Mouse (Mus musculus): ENCODE data around the gene Klk12. TPM values are rescaled to one million over a fixed set of nuclear protein-coding genes. Genes with fewer than 3 reads are reported as not detected.
A peak's percentile ranks its signal among the peaks of the same experiment; 100 is the strongest.

Gene Klk12
- not detected in 2 replicates for total RNA-seq (2021)
- long read RNA-seq, experiment 1: 0 reads
- long read RNA-seq, experiment 2: 0 reads

GRCm38 (mm10) chr7:43768597-43768996 is at the start of gene Klk12:
Gene Klk12, plus strand, starts transcription at chr7:43768897.
- DNase-seq: no peak

GRCm38 (mm10) chr7:43747788-43748187 is 20.9 kb upstream of the Klk12 start:
- DNase-seq: peak; percentile 10

DNA sequence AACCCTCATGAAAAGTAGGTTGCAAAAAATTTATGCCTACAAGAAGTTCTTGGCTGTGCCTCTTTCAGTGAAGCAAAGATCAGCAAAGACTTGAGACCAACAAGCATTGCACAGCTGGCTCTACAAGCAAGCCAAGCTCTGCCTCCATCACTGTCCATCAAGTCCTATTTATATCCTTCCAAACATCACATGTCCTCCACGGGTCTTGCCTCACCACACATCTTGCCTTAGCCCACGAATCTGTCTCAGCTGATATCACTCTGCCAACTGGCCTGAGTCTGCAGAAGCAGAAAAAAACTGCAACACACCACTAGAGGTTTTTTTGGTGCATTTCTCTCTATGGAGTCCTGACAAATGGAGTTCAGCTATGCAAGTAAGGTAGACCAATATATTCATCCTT is 15.9 kb upstream of the Klk12 start:
- DNase-seq: no peak

DNA sequence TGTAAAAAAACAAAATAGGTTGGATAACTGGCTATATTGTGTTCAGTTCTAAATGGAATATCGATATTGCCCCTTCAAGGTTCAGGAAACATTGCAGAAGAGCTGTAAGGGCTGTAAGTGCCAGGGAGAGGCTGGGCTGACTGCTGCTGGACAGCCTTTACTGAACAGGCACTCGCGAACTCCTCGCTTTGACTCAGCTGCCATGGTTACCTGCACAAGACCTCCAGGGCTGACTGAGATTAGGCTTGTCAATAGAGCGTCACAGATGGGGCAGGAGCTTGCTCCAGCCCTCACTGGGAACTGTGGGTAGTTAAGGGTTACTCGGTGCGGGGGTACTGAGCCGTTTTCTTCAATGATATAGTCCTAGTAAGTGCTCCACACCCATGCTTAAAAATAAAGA is 2.2 kb upstream of the Klk12 start:
- no peak for DNase-seq

DNA sequence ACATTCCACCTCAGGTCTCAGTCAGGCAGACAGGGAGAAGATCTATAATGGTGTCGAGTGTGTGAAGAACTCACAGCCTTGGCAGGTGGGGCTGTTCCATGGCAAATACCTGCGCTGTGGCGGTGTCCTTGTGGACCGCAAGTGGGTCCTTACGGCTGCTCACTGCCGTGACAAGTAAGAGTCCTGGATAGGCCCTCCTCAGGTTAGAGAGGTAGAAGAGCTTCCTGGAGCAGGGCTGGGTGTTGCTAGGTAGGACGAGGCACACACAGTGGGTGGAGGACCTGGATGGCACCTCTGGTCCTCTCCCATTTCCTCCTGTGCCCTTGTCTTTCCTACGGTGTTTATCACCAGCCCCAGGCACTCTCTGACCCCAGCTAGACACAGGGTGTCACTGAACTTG is 939 bp downstream of the Klk12 start:
- DNase-seq: no peak

GRCm38 (mm10) chr7:43770701-43771100 is 2.0 kb downstream of the Klk12 start:
- DNase-seq: no peak

DNA sequence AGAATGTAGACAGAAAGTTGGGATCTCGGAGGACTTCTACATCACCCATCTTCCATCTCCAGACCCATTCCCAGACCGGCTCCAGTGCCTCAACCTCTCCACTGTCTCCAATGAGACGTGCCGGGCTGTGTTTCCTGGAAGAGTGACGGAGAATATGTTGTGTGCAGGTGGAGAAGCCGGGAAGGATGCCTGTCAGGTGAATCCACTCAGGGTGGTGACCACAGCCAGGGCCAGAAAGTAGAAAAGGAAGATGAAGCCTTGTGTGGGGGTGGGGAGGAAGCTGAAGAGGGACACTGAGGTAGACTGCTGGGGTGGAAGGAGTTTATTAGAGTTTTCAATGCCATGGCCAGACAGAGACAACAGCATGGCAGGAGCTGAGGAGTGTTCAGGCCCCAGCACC is 3.2 kb downstream of the Klk12 start:
- DNase-seq: no peak

DNA sequence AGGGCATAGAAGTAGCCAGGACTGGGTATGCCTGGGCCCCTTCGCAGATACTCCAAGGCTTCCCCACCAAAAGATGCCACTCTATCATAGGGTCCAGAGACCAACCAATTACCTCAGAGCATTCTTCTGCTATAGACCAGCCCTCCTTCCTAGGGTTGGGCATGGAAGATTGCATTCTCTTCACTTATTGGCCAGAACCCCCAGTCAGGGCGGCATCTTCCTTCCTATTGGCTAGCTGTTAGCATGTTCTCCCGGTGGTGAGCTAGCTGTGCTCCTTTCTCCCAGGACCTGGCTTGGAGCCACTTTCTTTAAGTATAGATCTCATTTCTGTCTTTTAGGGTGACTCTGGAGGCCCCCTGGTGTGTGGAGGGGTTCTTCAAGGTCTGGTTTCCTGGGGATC is 4.2 kb downstream of the Klk12 start:
- DNase-seq: no peak

DNA sequence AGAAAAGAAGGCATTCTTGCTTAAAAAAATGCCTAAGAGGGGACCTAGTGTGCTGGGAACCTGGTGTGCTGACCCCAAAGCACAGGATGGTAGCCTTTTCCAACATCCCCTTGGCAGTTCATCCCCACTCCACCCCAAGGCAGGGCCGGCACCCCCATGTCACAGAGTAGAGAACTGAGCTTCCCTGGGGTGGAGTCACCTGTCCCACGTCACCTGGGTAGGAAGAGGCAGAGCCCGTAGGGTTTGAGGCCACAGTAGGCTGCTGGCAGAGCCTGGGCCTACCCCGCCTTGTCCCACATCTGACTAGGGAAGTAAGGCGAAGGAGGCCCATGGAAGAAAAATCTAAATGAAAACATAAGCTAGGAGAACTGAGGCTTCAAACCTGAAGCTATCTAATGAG is 5.7 kb downstream of the Klk12 start, which contains the start of gene Klk11:
Gene Klk11 (plus strand): TSS at position 241 of the 400 bp plus-strand sequence.
- DNase-seq: no peak

GRCm38 (mm10) chr7:43774802-43775201 is 6.1 kb downstream of the Klk12 start:
- no peak for DNase-seq

- DNase-seq: no peak
Observed at GRCm38 (mm10) chr7:43775311-43776057, 6.8 kb downstream of the Klk12 start.

GRCm38 (mm10) chr7:43776506-43776905 is 7.8 kb downstream of the Klk12 start:
- no peak for DNase-seq

GRCm38 (mm10) chr7:43777423-43777822 is 8.7 kb downstream of the Klk12 start:
- DNase-seq: no peak

DNA sequence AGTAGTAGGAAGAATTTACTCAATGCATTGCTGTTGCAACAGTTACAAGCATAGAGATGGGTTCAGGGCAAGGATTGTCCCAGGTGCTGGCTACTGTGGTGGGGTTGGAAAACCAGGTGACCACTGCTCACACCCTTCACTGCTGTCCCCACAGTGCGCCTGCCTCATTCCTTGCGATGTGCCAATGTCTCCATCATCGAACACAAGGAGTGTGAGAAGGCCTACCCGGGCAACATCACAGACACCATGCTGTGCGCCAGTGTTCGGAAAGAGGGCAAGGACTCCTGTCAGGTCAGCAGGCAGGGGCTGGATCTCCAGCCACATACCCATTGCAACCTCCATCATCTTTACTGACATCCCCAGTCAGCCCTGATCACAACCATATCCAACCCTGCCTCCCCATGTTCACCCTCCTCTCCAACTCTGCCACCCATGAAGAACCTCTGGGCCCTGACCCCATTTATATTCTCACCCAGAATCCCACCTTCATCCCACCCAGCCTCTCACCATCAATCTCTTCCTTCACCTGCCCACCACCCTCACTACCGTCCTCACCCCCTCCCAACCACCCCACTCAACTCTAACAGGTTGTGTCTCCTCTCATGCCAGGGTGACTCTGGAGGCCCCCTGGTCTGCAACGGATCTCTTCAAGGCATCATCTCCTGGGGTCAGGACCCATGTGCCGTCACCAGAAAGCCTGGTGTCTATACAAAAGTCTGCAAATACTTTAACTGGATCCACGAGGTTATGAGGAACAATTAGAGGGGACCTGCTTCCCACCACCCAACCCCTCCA is 9.7 kb downstream of the Klk12 start:
- DNase-seq: no peak

DNA sequence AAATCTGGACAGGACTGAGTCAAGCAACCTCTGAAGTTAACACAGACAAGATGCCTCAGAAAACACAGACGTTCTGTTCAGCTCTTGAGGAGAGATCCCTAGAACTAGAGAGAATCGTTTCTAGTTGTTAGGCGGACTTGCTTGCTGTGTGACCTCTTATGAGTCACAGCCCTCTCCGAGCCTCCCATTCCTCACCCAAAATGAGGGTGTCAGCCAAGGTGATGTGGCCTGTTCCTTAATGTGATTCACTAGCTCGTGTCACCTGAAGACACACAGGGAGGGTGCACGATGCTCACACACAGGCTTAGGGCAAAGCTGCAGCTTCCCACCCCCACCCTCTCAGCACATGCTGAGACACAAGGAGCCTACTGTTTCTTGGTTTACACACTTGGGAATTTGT is 11.5 kb downstream of the Klk12 start:
- DNase-seq: no peak

DNA sequence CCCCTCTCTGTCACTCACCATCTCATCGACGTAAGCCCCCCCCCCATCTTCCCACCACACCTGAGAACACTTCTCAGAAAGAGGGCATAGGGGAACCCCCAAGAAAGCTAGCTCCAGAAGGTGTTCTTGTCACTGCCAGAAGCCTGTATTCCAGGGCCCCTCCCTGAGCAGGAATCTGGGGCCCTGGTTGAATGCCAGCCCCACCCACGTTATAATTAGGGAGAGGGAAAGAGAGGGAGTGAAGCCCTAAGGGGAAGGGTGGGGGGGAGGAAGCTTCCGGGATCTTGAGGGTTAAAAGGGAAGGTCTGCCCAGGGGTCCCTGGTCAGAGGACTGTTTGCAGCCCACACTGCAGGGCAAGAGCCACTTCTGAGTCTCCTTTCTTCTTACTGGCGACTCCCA is 12.0 kb downstream of the Klk12 start, which contains the start of gene Klk10:
Gene Klk10 (plus strand): TSS at position 290 of the 400 bp plus-strand sequence.
- DNase-seq: no peak

- no peak for DNase-seq
Observed at GRCm38 (mm10) chr7:43781541-43781940, 12.8 kb downstream of the Klk12 start.

DNA sequence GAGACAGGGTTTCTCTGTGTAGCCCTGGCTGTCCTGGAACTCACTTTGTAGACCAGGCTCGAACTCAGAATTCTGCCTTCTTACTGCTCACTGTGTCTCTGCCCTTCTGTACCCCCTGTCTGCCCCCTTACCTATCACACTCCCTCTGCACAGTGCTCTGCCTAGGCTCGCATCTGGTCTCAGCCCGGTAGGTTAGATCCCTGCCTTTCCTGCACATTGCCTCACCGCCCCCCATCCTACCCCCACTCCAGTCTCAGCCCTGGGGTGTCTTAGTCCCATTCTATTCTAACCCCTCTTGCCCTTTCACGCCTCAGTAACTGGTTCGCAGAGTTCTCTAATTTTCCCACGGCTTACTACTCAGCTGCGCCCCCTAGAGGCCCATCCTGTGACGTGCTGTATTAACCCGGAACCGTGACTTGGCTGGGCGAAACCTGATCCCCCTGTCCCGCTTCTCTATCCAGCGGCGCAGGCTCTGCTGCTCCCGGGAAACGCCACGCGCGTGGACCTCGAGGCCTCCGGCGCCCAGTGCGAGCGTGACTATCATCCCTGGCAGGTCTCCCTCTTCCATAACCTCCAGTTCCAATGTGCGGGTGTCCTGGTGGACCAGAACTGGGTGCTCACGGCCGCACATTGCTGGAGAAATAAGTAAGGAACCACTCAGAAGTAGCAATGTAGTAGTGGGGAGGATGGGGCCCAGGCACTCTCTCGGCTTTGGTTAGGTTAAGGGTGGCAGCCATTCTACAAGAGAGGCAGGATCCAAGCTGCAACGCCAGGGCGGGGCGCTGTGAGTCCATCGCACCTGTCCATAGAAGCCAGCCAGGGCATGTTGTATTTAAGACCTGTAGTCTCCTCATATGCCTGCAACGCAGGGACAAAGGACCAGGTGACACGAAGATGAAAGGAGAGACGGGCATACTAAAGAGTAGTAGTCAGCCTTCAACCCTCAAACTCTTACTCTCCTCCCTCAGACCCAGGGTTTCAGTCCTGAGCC is 13.9 kb downstream of the Klk12 start:
- DNase-seq: peak; percentile 87

- peak; percentile 72 for DNase-seq
Observed at GRCm38 (mm10) chr7:43785286-43785685, 16.6 kb downstream of the Klk12 start.

DNA sequence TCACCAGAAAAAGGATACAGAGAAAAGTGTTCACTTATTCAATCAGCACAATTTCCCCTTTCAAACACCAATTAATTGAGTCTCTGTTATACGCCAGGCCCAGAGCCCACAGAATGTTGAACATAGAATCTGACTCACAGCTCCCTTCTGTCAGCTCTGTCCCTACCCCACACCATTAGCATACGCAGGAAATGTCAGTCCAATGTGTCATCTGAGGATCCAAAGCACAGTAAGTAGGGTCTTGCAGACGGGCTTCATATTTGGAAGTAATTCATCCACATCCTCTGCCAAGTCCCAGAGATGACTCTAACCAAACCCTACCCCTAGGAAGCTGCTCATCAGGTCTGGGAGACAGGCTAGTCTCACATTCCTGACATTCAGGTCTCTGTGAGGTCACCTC is 19.4 kb downstream of the Klk12 start:
- DNase-seq: no peak

DNA sequence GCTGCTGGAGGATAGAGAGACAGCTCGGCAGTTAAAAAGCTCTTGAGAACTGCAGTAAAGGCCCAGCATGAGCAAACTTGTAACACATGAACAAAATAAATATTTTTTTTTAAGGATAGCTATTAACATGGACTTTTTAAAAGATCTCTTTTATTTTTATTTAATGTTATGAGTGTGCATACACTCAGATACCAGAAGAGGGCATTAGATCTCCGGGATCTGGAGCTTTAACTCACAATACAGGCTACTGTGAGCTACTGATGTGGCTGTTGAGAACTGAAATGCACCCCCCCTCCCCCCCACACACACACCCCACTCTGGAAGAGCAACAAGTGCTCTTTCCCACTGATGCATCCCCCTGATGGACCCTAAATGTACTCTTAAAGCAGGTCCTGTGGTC is 20.6 kb downstream of the Klk12 start:
- no peak for DNase-seq

- DNase-seq: no peak
Observed at GRCm38 (mm10) chr7:43791591-43791990, 22.9 kb downstream of the Klk12 start, which contains the start of gene Klk9. Gene Klk9, plus strand, starts transcription at chr7:43791891.
